Mouse (Mus musculus) ZHBTc4 (cell line): Measurements from ENCODE around the gene Disc1.

Experiments
- DNase-seq: peaks from one replicate; pipeline ENCODE4 v3.0.0-alpha.2; 2011; ENCODE audit warnings: low read depth, low spot score

Gene Disc1

GRCm38 (mm10) chr8:125177958-125178357 lies 124.0 kb downstream of the Disc1 start:
- DNase-seq = no peak

- DNase-seq = peak; percentile 88
These were observed 129.8 kb downstream of the Disc1 start for GRCm38 (mm10) chr8:125183548-125184451.

GRCm38 (mm10) chr8:125184452-125184817 lies 130.4 kb downstream of the Disc1 start:
- DNase-seq = no peak

GRCm38 (mm10) chr8:125184881-125185280 lies 130.9 kb downstream of the Disc1 start:
- DNase-seq = peak; percentile 77

GRCm38 (mm10) chr8:125187044-125187443 lies 133.0 kb downstream of the Disc1 start:
- no peak for DNase-seq

- no peak for DNase-seq
These were observed 139.7 kb downstream of the Disc1 start for GRCm38 (mm10) chr8:125193701-125194100.

GRCm38 (mm10) chr8:125195121-125195520 lies 141.1 kb downstream of the Disc1 start:
- DNase-seq = no peak

- no peak for DNase-seq
These were observed 142.6 kb downstream of the Disc1 start for GRCm38 (mm10) chr8:125196573-125197094.

GRCm38 (mm10) chr8:125197341-125198002 lies 143.5 kb downstream of the Disc1 start:
- no peak for DNase-seq

GRCm38 (mm10) chr8:125198420-125199196 lies 144.6 kb downstream of the Disc1 start:
- no peak for DNase-seq

- DNase-seq = no peak
These were observed 145.4 kb downstream of the Disc1 start for GRCm38 (mm10) chr8:125199197-125199939.

GRCm38 (mm10) chr8:125200273-125200863 lies 146.4 kb downstream of the Disc1 start:
- DNase-seq = no peak

GRCm38 (mm10) chr8:125201650-125202049 lies 147.7 kb downstream of the Disc1 start:
- DNase-seq = no peak

GRCm38 (mm10) chr8:125203016-125203415 lies 149.0 kb downstream of the Disc1 start:
- DNase-seq = peak; percentile 23

GRCm38 (mm10) chr8:125205556-125205955 lies 151.6 kb downstream of the Disc1 start:
- DNase-seq = no peak

GRCm38 (mm10) chr8:125206391-125206790 lies 152.4 kb downstream of the Disc1 start:
- DNase-seq = no peak

- no peak for DNase-seq
These were observed 153.0 kb downstream of the Disc1 start for GRCm38 (mm10) chr8:125206962-125207361.

GRCm38 (mm10) chr8:125212619-125213167 lies 158.7 kb downstream of the Disc1 start:
- DNase-seq = no peak

GRCm38 (mm10) chr8:125217902-125218581 lies 164.0 kb downstream of the Disc1 start:
- peak; percentile 19 for DNase-seq

- DNase-seq = no peak
These were observed 164.7 kb downstream of the Disc1 start for GRCm38 (mm10) chr8:125218669-125219068.
